ENCODE assay signal across 19 mouse cellular contexts in the genomic region with DNA sequence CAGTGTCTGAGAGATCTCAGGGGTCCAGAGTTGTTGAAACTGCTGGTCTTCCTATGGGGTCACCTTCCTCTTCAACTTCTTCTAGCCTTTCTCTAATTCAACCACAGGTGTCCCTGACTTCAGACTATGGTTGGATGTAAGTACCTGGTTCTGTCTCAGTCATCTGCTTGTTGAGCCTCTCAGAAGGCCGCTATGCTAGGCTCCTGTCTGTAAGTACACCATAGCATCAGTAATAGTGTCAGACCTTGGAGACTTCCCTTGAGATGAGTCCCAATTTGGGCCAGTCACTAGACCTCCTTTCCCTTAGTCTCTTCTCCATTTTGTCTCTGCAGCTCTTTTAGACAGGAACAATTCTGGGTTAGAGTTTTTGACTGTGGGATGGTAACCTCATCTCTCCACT. TPM values are rescaled to one million over a fixed set of nuclear protein-coding genes. Genes with fewer than 3 reads are reported as not detected.
"Had no signal": no experiment of that assay in that cellular context is flagged by ENCODE, and none has a peak within 500 bp of the region (broad histone marks: within the 10 kb centered on the region; RNA-seq: fewer than 3 reads in every experiment).

No protein-coding gene starts in this region.

- ATAC-seq: midbrain, embryonic 15.5 days had no signal

- H3K9me3 ChIP-seq: kidney, embryonic 15.5 days; liver, embryonic 13.5 days; midbrain, embryonic 12.5 days; midbrain, embryonic 15.5 days; neural tube, embryonic 13.5 days had no signal

- H3K27ac ChIP-seq: kidney, embryonic 15.5 days; left cerebral cortex, adult 2 months; liver, embryonic 13.5 days; midbrain, embryonic 12.5 days; midbrain, embryonic 15.5 days; neural tube, embryonic 13.5 days had no signal

- H3K4me3 ChIP-seq: kidney, embryonic 15.5 days; left cerebral cortex, adult 2 months; liver, embryonic 13.5 days; midbrain, embryonic 12.5 days; midbrain, embryonic 15.5 days; neural tube, embryonic 13.5 days had no signal

- DNase-seq: kidney, adult 8-10 months; kidney, postnatal 10 days; kidney, postnatal 36 days; layer of hippocampus, postnatal 36 days; liver, embryonic 13.5 days; lung, adult 2 months; lung, postnatal 14 days; lung, postnatal 4 days; retina, postnatal 1 day; right cerebral cortex, postnatal 25 days; thymus, adult 18-20 months; thymus, postnatal 36 days had no signal

- H3K4me1 ChIP-seq: kidney, embryonic 15.5 days; liver, embryonic 13.5 days; midbrain, embryonic 12.5 days; midbrain, embryonic 15.5 days; neural tube, embryonic 13.5 days had no signal

- H3K9ac ChIP-seq: kidney, embryonic 15.5 days; liver, embryonic 13.5 days; midbrain, embryonic 12.5 days; midbrain, embryonic 15.5 days; neural tube, embryonic 13.5 days had no signal

- H3K4me2 ChIP-seq: kidney, embryonic 15.5 days; liver, embryonic 13.5 days; midbrain, embryonic 12.5 days; midbrain, embryonic 15.5 days; neural tube, embryonic 13.5 days had no signal

- H3K36me3 ChIP-seq: kidney, embryonic 15.5 days; liver, embryonic 13.5 days; midbrain, embryonic 12.5 days; midbrain, embryonic 15.5 days; neural tube, embryonic 13.5 days had no signal

- H3K27me3 ChIP-seq: kidney, embryonic 15.5 days; liver, embryonic 13.5 days; midbrain, embryonic 12.5 days; midbrain, embryonic 15.5 days; neural tube, embryonic 13.5 days had no signal

RNA-seq across cellular contexts. Expression of gene Gm8369, which starts 6.9 kb away (rescaled TPM):
- polyA plus RNA-seq: kidney, embryonic 15.5 days; limb, embryonic 11.5 days; liver, embryonic 13.5 days; lung, embryonic 16.5 days; midbrain, embryonic 12.5 days; midbrain, embryonic 15.5 days; neural tube, embryonic 13.5 days had no signal

RNA-seq across cellular contexts. Expression of gene Ms4a4d, which starts 43.9 kb away (rescaled TPM):
- polyA plus RNA-seq: midbrain, embryonic 12.5 days; midbrain, embryonic 15.5 days had no signal

RNA-seq across cellular contexts. Expression of gene Ms4a4b, which starts 49.3 kb away (rescaled TPM):
- polyA plus RNA-seq: kidney, embryonic 15.5 days; limb, embryonic 11.5 days; midbrain, embryonic 12.5 days; neural tube, embryonic 13.5 days had no signal
